Mouse (Mus musculus): Measurements from ENCODE around the gene Rbfox3.
A peak's percentile ranks its signal among the peaks of the same experiment; 100 is the strongest.
"Not testable (repeated sequence)": the region's sequence is repeated elsewhere in the genome, so short reads cannot be mapped to it uniquely, and the experiment has no call there.

Rbfox3 gene

GRCm38 (mm10) chr11:118825280-118826094 lies 85.9 kb downstream of the Rbfox3 start:
- DNase-seq (ENCODE audit: low spot score), result no peak

GRCm38 (mm10) chr11:118821353-118821752 lies 90.0 kb downstream of the Rbfox3 start:
- DNase-seq (ENCODE audit: low spot score), result no peak

GRCm38 (mm10) chr11:118818528-118818927 lies 92.9 kb downstream of the Rbfox3 start:
- DNase-seq (ENCODE audit: low spot score), result no peak

GRCm38 (mm10) chr11:118815118-118815517 lies 96.3 kb downstream of the Rbfox3 start:
- no peak for DNase-seq (ENCODE audit: low spot score)

GRCm38 (mm10) chr11:118813942-118814341 lies 97.5 kb downstream of the Rbfox3 start:
- DNase-seq (ENCODE audit: low spot score), result no peak

- DNase-seq (ENCODE audit: low spot score), result no peak
Observed at GRCm38 (mm10) chr11:118811404-118811803, 100.0 kb downstream of the Rbfox3 start.

- no peak for DNase-seq (ENCODE audit: low spot score)
Observed at GRCm38 (mm10) chr11:118807511-118807910, 103.9 kb downstream of the Rbfox3 start.

- DNase-seq (ENCODE audit: low spot score), result no peak
Observed at GRCm38 (mm10) chr11:118794856-118795602, 116.4 kb downstream of the Rbfox3 start.

- no peak for DNase-seq (ENCODE audit: low spot score)
Observed at GRCm38 (mm10) chr11:118793639-118794021, 117.8 kb downstream of the Rbfox3 start.

GRCm38 (mm10) chr11:118792916-118793638 lies 118.3 kb downstream of the Rbfox3 start:
- no peak for DNase-seq (ENCODE audit: low spot score)

- DNase-seq (ENCODE audit: low spot score), result no peak
Observed at GRCm38 (mm10) chr11:118792163-118792915, 119.1 kb downstream of the Rbfox3 start.

- no peak for DNase-seq (ENCODE audit: low spot score)
Observed at GRCm38 (mm10) chr11:118791391-118791790, 120.0 kb downstream of the Rbfox3 start.

GRCm38 (mm10) chr11:118788091-118788490 lies 123.3 kb downstream of the Rbfox3 start:
- no peak for DNase-seq (ENCODE audit: low spot score)

- no peak for DNase-seq (ENCODE audit: low spot score)
Observed at GRCm38 (mm10) chr11:118782677-118783076, 128.7 kb downstream of the Rbfox3 start.

GRCm38 (mm10) chr11:118775753-118776152 lies 135.6 kb downstream of the Rbfox3 start:
- DNase-seq (ENCODE audit: low spot score), result peak; percentile 31

GRCm38 (mm10) chr11:118774777-118775176 lies 136.6 kb downstream of the Rbfox3 start:
- not testable (repeated sequence) for DNase-seq (ENCODE audit: low spot score)

GRCm38 (mm10) chr11:118773076-118773583 lies 138.3 kb downstream of the Rbfox3 start:
- DNase-seq (ENCODE audit: low spot score), result no peak

- DNase-seq (ENCODE audit: low spot score), result no peak
Observed at GRCm38 (mm10) chr11:118771358-118771757, 140.0 kb downstream of the Rbfox3 start.

- no peak for DNase-seq (ENCODE audit: low spot score)
Observed at GRCm38 (mm10) chr11:118770789-118771188, 140.6 kb downstream of the Rbfox3 start.

- no peak for DNase-seq (ENCODE audit: low spot score)
Observed at GRCm38 (mm10) chr11:118769542-118769941, 141.9 kb downstream of the Rbfox3 start.

- no peak for DNase-seq (ENCODE audit: low spot score)
Observed at GRCm38 (mm10) chr11:118768441-118768840, 143.0 kb downstream of the Rbfox3 start.

- DNase-seq (ENCODE audit: low spot score), result no peak
Observed at GRCm38 (mm10) chr11:118767411-118767810, 144.0 kb downstream of the Rbfox3 start.

Data from ovary, postnatal 36 days (tissue).